In the genomic region with DNA sequence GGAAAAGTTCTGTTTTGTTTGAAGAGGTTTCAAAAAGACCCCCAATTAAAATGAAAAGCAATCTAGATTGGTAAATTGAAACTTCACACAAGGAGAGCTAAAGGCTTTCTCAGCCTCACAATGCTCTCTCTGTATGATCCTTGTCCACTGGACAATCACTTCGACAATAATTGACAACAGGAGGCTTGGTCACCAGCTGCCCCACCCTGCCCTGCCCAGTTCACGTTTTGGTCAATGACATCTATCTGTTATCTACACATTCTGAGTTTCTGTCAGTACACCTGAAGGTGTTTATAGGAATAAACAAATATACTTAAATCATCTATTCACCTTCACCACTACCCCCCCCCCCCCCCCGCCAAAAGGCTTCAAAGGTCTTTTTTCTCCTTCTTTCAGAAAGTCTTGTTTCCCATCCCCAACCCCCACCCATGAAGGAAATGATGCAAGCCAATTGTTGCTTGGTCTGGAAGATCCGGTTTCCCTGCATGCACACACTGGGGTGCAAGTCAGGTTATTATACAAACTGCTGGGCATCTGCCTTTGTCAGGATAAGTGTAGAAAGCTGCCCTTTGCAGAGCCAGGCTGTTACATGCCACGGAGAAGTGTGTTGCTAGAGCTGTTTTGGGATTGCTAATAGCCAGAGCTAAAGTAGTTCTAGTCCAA, we compare ENCODE assay signal across 16 mouse cellular contexts. TPM values are rescaled to one million over a fixed set of nuclear protein-coding genes. Genes with fewer than 3 reads are reported as not detected.
DNase-seq lines count a peak whose midpoint lies in the region; TF ChIP-seq lines count a peak whose summit lies in the region.
"Had no signal": no experiment of that assay in that cellular context is flagged by ENCODE, and none has a peak within 500 bp of the region (broad histone marks: within the 10 kb centered on the region; RNA-seq: fewer than 3 reads in every experiment).

No protein-coding gene starts in this region.

- no peak for DNase-seq in heart, embryonic 10.5 days (ENCODE audit: low spot score)
- no peak for DNase-seq in heart, postnatal 25 days (ENCODE audit: low spot score)
- no peak for DNase-seq in ES-E14 (ENCODE audit: low read depth, low spot score)
- DNase-seq in lung, postnatal 36 days = peak; percentile 35
- no peak for DNase-seq in left cerebral cortex, adult 8-10 months (ENCODE audit: low spot score in 2 of 2)
- no peak for DNase-seq in testis, postnatal 10 days (ENCODE audit: low spot score)
- no peak for DNase-seq in thymus, postnatal 36 days
- DNase-seq: adrenal gland, adult 2 months; layer of hippocampus, adult 9-11 months; left cerebral cortex, postnatal 4 days; midbrain, embryonic 14.5 days; spleen, adult 18-20 months had no signal

- H3K4me3 ChIP-seq in heart, embryonic 10.5 days = no peak overlapping the region
- no peak overlapping the region for H3K4me3 ChIP-seq in ES-E14 (ENCODE audit: insufficient read depth in 1 of 2, low read depth in 1 of 2, low read length in 2 of 2, poor library complexity in 1 of 2, severe bottlenecking in 1 of 2)
- no peak overlapping the region for H3K4me3 ChIP-seq in brown adipose tissue, adult 24 weeks (ENCODE audit: insufficient read depth, low read depth, low read length)
- H3K4me3 ChIP-seq: heart, embryonic 13.5 days; neural tube, embryonic 13.5 days had no signal

- intact Hi-C loops in heart, postnatal 25 days (cut with DNase I) = no loop called here

- no peaks in the 10 kb centered on the region for H3K27me3 ChIP-seq in heart, embryonic 10.5 days (ENCODE audit: insufficient read depth, poor library complexity, severe bottlenecking)
- H3K27me3 ChIP-seq: heart, embryonic 13.5 days; neural tube, embryonic 13.5 days had no signal

- in situ Hi-C loops in ES-E14 (cut with MboI; ENCODE audit: low sequenced_read_pairs in 2 of 2, unreplicated experiment in 2 of 2) = no loop called here

- no peaks in the 10 kb centered on the region for H3K36me3 ChIP-seq in heart, embryonic 10.5 days
- H3K36me3 ChIP-seq in ES-E14 (ENCODE audit: control insufficient read depth, insufficient read depth, low read length, poor library complexity, severe bottlenecking) = no peaks in the 10 kb centered on the region
- H3K36me3 ChIP-seq: heart, embryonic 13.5 days; neural tube, embryonic 13.5 days had no signal

- 50% methylated on average over 5 of the region's 5 CpGs for WGBS in heart, embryonic 10.5 days

- no peaks in the 10 kb centered on the region for H3K9me3 ChIP-seq in heart, embryonic 10.5 days
- H3K9me3 ChIP-seq in ES-E14 (ENCODE audit: control insufficient read depth, insufficient read depth, low read depth, low read length) = no peaks in the 10 kb centered on the region
- H3K9me3 ChIP-seq: heart, embryonic 13.5 days; neural tube, embryonic 13.5 days had no signal

- no peak overlapping the region for H3K9ac ChIP-seq in ES-E14 (ENCODE audit: insufficient read depth, low read depth, low read length, poor library complexity, severe bottlenecking)
- H3K9ac ChIP-seq: heart, embryonic 13.5 days; hindbrain, embryonic 14.5 days; neural tube, embryonic 13.5 days had no signal

- H3K27ac ChIP-seq in heart, embryonic 10.5 days = 0 out of 2 replicates have a peak overlapping the region, but pooled peaks have one; percentile 32
- H3K27ac ChIP-seq in ES-E14 (ENCODE audit: insufficient read depth, low read depth, low read length, poor library complexity, severe bottlenecking) = peak overlapping the region; percentile 19; the same call in 1 of the 2 replicates
- H3K27ac ChIP-seq in brown adipose tissue, adult 24 weeks (replicated peaks; ENCODE audit: low read depth, low read length) = 0 out of 2 replicates have a peak overlapping the region, but pooled peaks have one; percentile 51
- H3K27ac ChIP-seq: heart, embryonic 13.5 days; hindbrain, embryonic 14.5 days; neural tube, embryonic 13.5 days had no signal

- H3K4me1 ChIP-seq in heart, embryonic 10.5 days = 0 out of 2 replicates have a peak, but pooled peaks cover 5% of the 10 kb centered on the region
- peaks cover 0 to 12% of the 10 kb centered on the region in 2 experiments; a peak in 3 of 4 replicates for H3K4me1 ChIP-seq in ES-E14 (ENCODE audit: control insufficient read depth in 2 of 2, insufficient read depth in 2 of 2, low read length in 2 of 2, poor library complexity in 1 of 2)
- peaks cover 11% of the 10 kb centered on the region for H3K4me1 ChIP-seq in brown adipose tissue, adult 24 weeks (ENCODE audit: control insufficient read depth, insufficient read depth, insufficient read length, low read length)
- H3K4me1 ChIP-seq: heart, embryonic 13.5 days; neural tube, embryonic 13.5 days had no signal

TF ChIP-seq in ES-E14, 5 proteins besides CTCF, POLR2A, EP300 and RAD21:
- TF ChIP-seq ZNF384 (IDR thresholded peaks at IDR 0.05; ENCODE audit: low read depth, low read length) (no peak), CHD2 (IDR thresholded peaks at IDR 0.05; ENCODE audit: low read depth, low read length) (no peak), ZC3H11A (IDR thresholded peaks at IDR 0.05; ENCODE audit: borderline replicate concordance, low read depth, low read length) (no peak), MAFK (IDR thresholded peaks at IDR 0.05; ENCODE audit: insufficient read depth, low read depth, low read length) (no peak), HCFC1 (IDR thresholded peaks at IDR 0.05; ENCODE audit: borderline replicate concordance, insufficient read depth, low read length) (no peak)

RNA-seq across cellular contexts. Expression of gene Ppp1cb, which starts 20.6 kb away (rescaled TPM):
- polyA plus RNA-seq in heart, embryonic 10.5 days (2016; fragmentation: Nextera tagmentation; extraction: Ambion mirVana) = 233 and 261 TPM in 2 replicates
- 100 to 1,000 TPM; 437 to 474 TPM for total RNA-seq in heart, postnatal 25 days (2021)
- 68.4 and 108 TPM in 2 replicates for total RNA-seq in ES-E14 (2012; rRNA removed)
- 510 and 585 TPM in 2 replicates for polyA plus RNA-seq in brown adipose tissue, adult 24 weeks (2012; ENCODE audit: insufficient read depth, insufficient read length, missing spikeins)
- total RNA-seq in left cerebral cortex, adult 8-10 months (2022) = 100 to 1,000 TPM; 369 to 425 (median 401) TPM
